Mouse (Mus musculus) activated CD4-positive, CD25-positive, alpha-beta regulatory T cell, adult 4 months (primary cell): Measurements from ENCODE around the gene Vgll4. TPM values are rescaled to one million over a fixed set of nuclear protein-coding genes. Genes with fewer than 3 reads are reported as not detected.

Source experiments
- ATAC-seq: one replicate; pipeline ENCODE4 v1.8.0; 2017
- polyA plus RNA-seq, 2 experiments: library from polyadenylated mRNA; unstranded; fragments of 100-300 nt; shearing (Covaris generic); gene quantifications; one replicate each; pipeline ENCODE4 v1.2.1; 2017

Vgll4 gene
- polyA plus RNA-seq, 2 experiments from 2014 or later, result 95.8 to 109 TPM

DNA sequence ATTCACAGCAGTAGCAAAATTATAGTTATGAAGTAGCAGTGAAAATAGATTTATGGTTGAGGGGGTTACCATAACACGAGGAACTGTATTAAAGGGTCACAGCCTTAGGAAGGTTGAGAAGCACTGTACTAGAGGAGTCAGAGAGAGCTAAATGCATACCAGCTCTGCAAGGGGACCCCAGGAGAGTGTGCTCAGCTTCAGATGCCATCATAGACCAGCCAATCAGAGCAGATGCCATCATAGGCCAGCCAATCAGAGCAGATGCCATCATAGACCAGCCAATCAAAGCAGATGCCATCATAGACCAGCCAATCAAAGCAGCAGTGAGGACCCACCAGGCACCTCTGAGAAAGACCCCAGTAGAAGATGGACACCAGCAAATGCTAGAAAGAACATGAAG lies 134.0 kb downstream of the Vgll4 start:
- ATAC-seq, result no peak

GRCm38 (mm10) chr6:114835344-114835743 lies 134.4 kb downstream of the Vgll4 start:
- no peak for ATAC-seq

- no peak for ATAC-seq
Observed at GRCm38 (mm10) chr6:114833791-114834346, 135.9 kb downstream of the Vgll4 start.

- no peak for ATAC-seq
Observed at GRCm38 (mm10) chr6:114833058-114833685, 136.6 kb downstream of the Vgll4 start.

GRCm38 (mm10) chr6:114831807-114832206 lies 138.0 kb downstream of the Vgll4 start:
- ATAC-seq, result no peak

DNA sequence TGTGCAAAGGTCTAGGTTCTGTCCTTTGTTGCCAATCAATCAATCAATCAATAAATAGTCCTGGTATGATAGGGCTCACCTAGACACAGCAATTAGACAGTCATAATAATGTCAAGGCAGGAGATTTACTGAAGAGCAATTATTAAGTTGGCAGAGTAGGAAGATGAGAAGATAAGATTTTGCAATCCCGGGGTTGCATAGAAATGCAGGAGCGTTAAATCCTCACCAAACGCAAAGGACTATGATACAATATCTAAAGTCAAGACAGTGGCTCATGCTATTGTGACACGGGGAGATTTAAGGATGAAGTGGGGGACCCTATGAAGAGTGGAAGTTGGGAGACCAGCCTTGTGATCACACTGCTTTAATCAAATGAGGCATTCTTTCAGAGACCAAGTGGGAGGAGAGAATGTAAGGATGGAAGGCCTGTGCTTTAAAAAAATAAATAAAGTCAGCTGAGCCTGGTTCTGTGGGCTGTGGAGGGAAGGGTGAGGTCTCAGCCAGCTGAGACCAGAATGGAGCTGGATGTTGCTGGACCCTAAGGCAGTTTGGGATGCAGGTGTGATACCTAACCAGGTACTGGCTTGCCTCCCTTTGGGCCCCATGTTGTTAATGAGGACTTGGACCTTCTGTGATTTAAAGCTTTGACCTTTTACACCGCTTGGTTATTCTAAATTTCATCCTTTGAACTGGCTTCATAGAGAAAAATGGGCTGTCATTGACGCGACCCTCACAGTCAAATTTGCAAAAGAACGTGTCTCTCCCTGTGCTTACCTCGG lies 139.9 kb downstream of the Vgll4 start:
- ATAC-seq, result no peak

- no peak for ATAC-seq
Observed at GRCm38 (mm10) chr6:114826889-114827288, 142.9 kb downstream of the Vgll4 start.

- no peak for ATAC-seq
Observed at GRCm38 (mm10) chr6:114821646-114822045, 148.1 kb downstream of the Vgll4 start.

DNA sequence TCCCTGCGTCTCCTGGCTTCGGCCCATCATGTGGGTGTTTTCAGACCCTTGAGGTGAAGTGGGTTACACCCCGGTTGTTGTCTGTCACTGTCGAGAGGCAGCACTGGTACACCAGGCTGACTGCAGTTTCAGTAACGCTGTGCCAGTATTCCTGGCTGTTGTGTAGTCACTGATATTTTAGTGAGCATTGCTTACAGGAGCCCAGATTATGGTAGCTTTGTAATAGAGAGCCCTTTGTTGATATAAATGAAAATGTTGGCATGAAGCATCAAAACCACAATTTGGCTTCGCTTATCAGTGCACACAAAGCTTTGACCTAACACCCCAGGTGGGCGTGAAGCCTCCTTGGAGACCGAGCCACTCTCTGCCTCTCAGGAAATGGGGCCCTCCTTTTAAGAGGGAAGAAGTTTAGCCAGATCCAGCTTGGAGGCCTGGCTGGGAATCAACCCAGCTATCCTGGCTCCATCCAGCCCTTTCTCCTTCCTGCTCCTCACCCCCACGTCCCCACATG lies 149.8 kb downstream of the Vgll4 start:
- ATAC-seq, result no peak

DNA sequence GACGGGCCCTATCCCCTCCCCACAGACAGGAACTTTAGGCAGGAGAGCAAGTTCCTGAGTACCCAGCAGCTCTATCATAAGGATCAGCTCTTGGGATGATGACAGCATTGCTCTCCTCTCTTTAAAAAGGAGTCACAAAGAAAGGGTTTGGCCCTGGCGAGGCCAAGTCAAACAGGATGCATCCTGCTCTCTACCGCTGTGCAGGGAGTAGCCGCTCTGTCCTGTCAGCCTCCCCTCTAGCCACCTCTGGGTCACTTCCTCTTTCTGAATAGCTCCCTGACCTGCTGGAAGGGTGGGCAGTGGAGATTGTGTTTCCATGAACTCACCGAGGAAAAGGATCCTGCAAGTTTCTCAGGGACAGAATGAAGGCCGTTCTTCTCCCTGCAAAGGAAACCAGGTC lies 151.3 kb downstream of the Vgll4 start:
- ATAC-seq, result no peak

DNA sequence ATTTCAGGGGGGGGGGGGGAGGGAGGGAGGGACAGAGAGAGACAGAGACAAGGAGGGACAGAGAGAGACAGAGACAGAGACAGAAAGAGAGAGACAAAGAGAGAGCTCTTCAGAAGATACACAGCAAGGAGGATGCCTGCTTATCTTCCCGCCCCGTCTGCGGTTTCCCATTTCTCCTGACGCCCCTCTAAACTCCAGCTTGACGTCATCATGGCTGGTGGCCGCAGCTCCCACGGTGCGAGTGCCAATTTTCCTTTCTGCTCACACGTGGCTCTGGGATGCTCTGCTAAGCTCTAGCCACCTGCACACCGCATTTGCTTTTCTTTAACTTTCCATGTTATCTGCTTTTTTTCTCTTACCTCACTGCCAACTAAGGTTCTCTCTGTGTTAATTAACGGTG lies 151.8 kb downstream of the Vgll4 start:
- ATAC-seq, result no peak

GRCm38 (mm10) chr6:114814882-114815650 lies 154.7 kb downstream of the Vgll4 start:
- no peak for ATAC-seq

DNA sequence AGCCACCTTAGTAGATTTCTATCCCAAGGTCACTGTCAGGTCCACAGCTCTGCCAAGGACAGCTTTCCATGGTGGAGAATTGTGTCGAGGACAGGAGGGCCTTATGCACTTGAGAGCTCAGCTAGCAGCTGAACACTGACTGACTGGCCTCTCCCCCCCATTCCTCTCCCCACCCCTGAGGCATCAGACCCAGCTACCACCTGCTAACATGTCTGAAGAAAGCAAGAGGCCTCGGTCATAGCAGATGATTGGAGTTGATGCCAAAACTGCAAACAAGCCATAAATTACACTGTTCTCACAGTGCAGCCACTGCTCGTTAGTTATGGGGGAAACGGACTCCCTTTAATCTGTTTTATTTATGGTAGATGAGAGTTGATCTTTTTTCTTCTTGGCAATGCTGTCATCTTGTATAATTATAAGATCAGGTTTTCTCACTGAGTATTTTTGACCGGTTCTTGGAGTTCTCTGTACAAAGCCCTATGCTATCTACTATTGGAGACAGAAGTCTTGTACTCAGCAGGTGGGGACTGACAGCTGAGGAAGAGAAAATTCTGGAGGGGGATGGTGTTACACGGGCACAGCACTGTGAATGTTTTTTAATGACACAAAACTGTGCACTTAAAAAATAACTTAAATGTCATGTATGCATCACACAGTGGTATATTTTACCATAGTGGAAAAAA lies 155.5 kb downstream of the Vgll4 start:
- ATAC-seq, result no peak

DNA sequence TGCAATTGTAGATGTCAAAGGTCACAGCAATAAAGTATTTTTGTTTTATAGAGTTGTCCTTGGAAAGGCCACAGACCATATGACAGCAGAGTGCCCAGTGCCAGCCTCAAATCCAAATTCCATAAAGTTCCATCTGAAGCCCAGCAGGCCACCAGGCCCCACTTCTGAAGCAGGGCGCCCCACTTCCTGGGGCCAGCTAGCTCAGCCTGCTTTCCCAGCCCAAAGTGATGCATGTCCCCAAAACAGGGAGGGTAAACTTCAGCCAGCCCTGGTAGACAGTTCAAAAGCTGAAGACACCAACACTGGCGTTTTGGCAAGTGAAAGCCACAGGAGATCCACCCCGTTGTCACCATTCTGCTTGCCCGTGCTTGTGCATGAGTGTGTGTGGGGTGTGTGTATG lies 157.0 kb downstream of the Vgll4 start:
- no peak for ATAC-seq

GRCm38 (mm10) chr6:114812322-114812721 lies 157.5 kb downstream of the Vgll4 start:
- ATAC-seq, result no peak

Other genes starting within 250 kb of the Vgll4 start
- gene Tamm41, start 67.9 kb upstream of the Vgll4 start, polyA plus RNA-seq, result 10 to 100 TPM; 26.7 to 33.3 TPM
- gene Syn2, start 164.9 kb upstream of the Vgll4 start, polyA plus RNA-seq, result not detected